Mouse (Mus musculus): ENCODE results near the gene Gm10320.

- TF ChIP-seq CTCF (conservative IDR thresholded peaks at IDR 0.05; ENCODE audit: low read length), result no peak
- no peak for TF ChIP-seq NANOG (IDR thresholded peaks at IDR 0.05; ENCODE audit: borderline replicate concordance, low read length)
- TF ChIP-seq POU5F1 (IDR thresholded peaks at IDR 0.05; ENCODE audit: borderline replicate concordance, low read length), result no peak
These were observed 38.7 kb downstream of the Gm10320 start for GRCm38 (mm10) chr13:98453146-98453545.
